Mouse (Mus musculus) limb, embryonic 14.5 days (tissue): ENCODE data around the gene Cacna1a. TPM values are rescaled to one million over a fixed set of nuclear protein-coding genes. Genes with fewer than 3 reads are reported as not detected.

Source experiments
- ATAC-seq: fragments of 200-750 bp; cut with Nextera tagmentation; 2 replicates; pipeline ENCODE4 v1.8.0; 2017; ENCODE audit warnings: low read depth, moderate number of reproducible peaks, moderate TSS enrichment; ENCODE audit not compliant: low FRiP score
- DNase-seq: peaks from one replicate; pipeline ENCODE4 v3.0.0-alpha.2; 2015; ENCODE audit warnings: low spot score
- H3K27ac ChIP-seq: fragments of 300-500 bp; sonication (generic); replicated peaks from 2 replicates; pipeline ENCODE4 v1.5.1; 2014; ENCODE audit warnings: low read depth, mild to moderate bottlenecking, low read length, moderate library complexity, mixed read lengths
- H3K27me3 ChIP-seq: fragments of 300-500 bp; sonication (generic); 2 replicates; pipeline ENCODE4 v1.6.1; 2014; ENCODE audit warnings: low read length, mixed read lengths; ENCODE audit not compliant: control insufficient read depth, insufficient read depth
- H3K36me3 ChIP-seq: fragments of 300-500 bp; sonication (generic); 2 replicates; pipeline ENCODE4 v1.6.1; 2014; ENCODE audit warnings: mild to moderate bottlenecking, low read length, moderate library complexity, mixed read lengths; ENCODE audit not compliant: control insufficient read depth, insufficient read depth
- H3K4me1 ChIP-seq: fragments of 300-500 bp; sonication (generic); 2 replicates; pipeline ENCODE4 v1.6.1; 2014; ENCODE audit warnings: antibody characterized with exemption, low read length, mixed read lengths; ENCODE audit not compliant: control insufficient read depth, insufficient read depth
- H3K4me2 ChIP-seq: fragments of 300-500 bp; sonication (generic); replicated peaks from 2 replicates; pipeline ENCODE4 v1.6.1; 2014; ENCODE audit warnings: low read depth, mild to moderate bottlenecking, low read length, moderate library complexity; ENCODE audit not compliant: severe bottlenecking
- H3K4me3 ChIP-seq: fragments of 300-500 bp; sonication (generic); replicated peaks from 2 replicates; pipeline ENCODE4 v1.5.1; 2014; ENCODE audit warnings: low read length
- H3K9ac ChIP-seq: fragments of 300-500 bp; sonication (generic); 2 replicates; pipeline ENCODE4 v1.6.1; 2014; ENCODE audit warnings: mild to moderate bottlenecking, low read depth, low read length, moderate library complexity; ENCODE audit not compliant: severe bottlenecking
- H3K9me3 ChIP-seq: fragments of 300-500 bp; sonication (generic); 2 replicates; pipeline ENCODE4 v1.6.1; 2016; ENCODE audit warnings: low read length; ENCODE audit not compliant: control insufficient read depth
- POLR2A ChIP-seq: fragments of 200-500 bp; IDR thresholded peaks from 2 replicates; pipeline ENCODE4 v1.8.0; 2012; ENCODE audit warnings: inconsistent platforms, mild to moderate bottlenecking, moderate library complexity, borderline replicate concordance; ENCODE audit not compliant: insufficient read depth, insufficient read length; ENCODE audit errors: extremely low read depth
- WGBS: fragments of 180-500 bp; shearing (Covaris S2); extraction: QIAGEN DNeasy Blood & Tissue Kit; methylation state at CpG from one replicate; pipeline ENCODE4 v1.1.7; 2014; 5-methylcytosine and 5-hydroxymethylcytosine counted together
- polyA plus RNA-seq, 2 experiments: library from polyadenylated mRNA; depleted of rRNA in 1 of 2; stranded (reverse) in 1 of 2; unstranded in 1 of 2; fragments of >200 nt; fragmentation: Nextera tagmentation in 1 of 2; extraction: Ambion mirVana in 1 of 2; gene quantifications; 2 replicates each; pipeline versions ENCODE4 v1.2.1 to v1.2.3; 2012 to 2014

Cacna1a gene
- polyA plus RNA-seq, 2 experiments: 6.8 to 24.3 TPM

DNA sequence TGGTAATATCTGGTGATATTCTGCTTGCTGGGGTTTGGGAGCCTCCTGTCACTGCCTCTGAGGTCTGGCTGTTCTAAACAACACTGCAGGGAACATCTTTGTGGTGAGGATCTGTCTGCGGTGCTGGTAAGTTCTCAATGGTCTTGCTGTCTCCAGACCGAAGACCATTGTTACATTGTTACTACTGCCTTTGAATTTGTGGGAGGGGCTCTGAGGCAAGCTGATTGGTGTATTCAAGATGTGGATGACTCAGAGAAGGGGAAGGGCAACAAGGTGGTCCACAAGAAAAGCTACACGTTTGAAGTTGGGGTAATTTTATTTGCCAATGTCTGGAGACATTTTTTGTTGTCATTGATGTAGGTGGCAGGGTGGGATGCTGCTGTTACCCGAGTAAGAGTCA, 40.8 kb downstream of the Cacna1a start:
- H3K4me3 ChIP-seq: no peak overlapping the region
- H3K27me3 ChIP-seq: no peaks in the 10 kb centered on the region
- H3K4me2 ChIP-seq: no peak overlapping the region
- no peak for ATAC-seq
- no peak overlapping the region for H3K9ac ChIP-seq
- H3K4me1 ChIP-seq: no peaks in the 10 kb centered on the region
- WGBS: 38% methylated on average over 4 of the region's 4 CpGs
- no peaks in the 10 kb centered on the region for H3K9me3 ChIP-seq
- no peak for DNase-seq
- no peak overlapping the region for H3K27ac ChIP-seq
- TF ChIP-seq POLR2A: no peak
- H3K36me3 ChIP-seq: no peaks in the 10 kb centered on the region

DNA sequence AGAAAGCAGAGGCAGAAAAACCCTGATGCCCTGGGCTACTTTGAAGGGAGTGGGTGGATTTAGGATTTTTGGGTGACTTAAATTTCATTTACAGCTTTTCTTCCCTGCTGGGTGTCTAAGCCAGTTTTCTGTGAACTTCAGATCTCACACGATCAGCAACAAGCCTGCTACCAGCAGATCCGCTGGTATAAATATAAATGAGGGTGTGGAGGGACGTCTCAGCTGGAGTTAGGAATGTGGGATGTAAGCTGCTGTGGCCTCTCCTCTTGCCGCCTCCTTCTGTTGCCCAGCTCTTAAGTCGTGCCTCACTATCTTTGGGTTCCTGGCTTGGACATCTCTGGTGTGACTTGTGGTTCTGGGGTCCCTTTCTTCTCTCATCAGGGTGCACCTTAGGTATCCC, 41.3 kb downstream of the Cacna1a start:
- DNase-seq (no peak), ATAC-seq (no peak)
- no peak overlapping the region for H3K27ac ChIP-seq
- H3K36me3 ChIP-seq: no peaks in the 10 kb centered on the region
- WGBS: 2% methylated on average over 5 of the region's 5 CpGs
- no peaks in the 10 kb centered on the region for H3K27me3 ChIP-seq
- H3K9ac ChIP-seq: no peak overlapping the region
- H3K4me1 ChIP-seq: no peaks in the 10 kb centered on the region
- no peak overlapping the region for H3K4me3 ChIP-seq
- H3K4me2 ChIP-seq: no peak overlapping the region
- H3K9me3 ChIP-seq: no peaks in the 10 kb centered on the region
- no peak for TF ChIP-seq POLR2A

DNA sequence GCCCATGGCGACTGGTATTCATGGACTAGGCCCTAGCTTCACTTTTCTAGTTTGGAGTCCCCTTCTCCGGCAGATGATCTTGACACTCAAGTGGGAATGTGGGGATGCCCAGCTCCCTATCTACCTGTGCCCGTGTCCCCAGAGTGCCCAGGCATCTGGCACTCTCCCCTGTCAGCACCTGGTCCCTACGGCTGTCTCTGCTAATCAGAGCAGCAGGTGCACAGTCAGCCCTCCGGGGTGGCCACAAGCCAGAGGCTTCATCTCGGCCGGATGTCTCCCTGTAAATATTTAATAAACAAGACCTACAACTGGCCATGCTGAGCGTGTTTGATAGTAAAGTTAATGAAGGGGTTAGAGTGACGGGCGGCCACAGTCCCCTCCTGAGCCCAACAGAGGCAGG, 47.1 kb downstream of the Cacna1a start:
- Histone ChIP-seq H3K4me1 (no peaks in the 10 kb centered on the region), H3K4me2 (no peak overlapping the region), H3K36me3 (no peaks in the 10 kb centered on the region), H3K27ac (no peak overlapping the region), H3K4me3 (no peak overlapping the region), H3K9ac (no peak overlapping the region), H3K9me3 (no peaks in the 10 kb centered on the region), H3K27me3 (no peaks in the 10 kb centered on the region)
- DNase-seq: no peak
- 58% methylated on average over 10 of the region's 10 CpGs for WGBS
- no peak for TF ChIP-seq POLR2A
- no peak for ATAC-seq

DNA sequence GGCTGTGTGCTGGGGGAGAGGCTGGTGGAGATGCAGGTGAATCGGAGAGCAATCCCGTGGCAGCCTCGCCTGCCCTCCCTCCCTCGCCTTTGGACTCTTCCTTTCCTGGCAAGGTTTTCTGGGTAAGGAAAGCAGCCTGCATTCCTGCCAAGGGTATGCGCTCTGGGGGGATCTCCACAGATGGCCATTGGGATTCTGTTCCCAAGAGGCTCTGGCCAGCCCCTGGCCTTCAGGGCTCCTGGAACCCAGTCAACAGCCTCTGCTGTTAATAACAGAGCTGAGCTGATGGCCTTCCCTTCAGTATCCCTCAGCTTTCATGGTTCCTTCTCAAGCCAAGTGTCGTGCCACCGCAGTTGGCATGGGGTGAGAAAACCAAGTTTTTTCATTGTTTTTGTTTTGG, 51.6 kb downstream of the Cacna1a start:
- no peak for TF ChIP-seq POLR2A
- ATAC-seq (no peak), DNase-seq (no peak)
- H3K36me3 ChIP-seq: no peaks in the 10 kb centered on the region
- H3K9ac ChIP-seq: no peak overlapping the region
- H3K4me2 ChIP-seq: no peak overlapping the region
- no peak overlapping the region for H3K27ac ChIP-seq
- H3K9me3 ChIP-seq: no peaks in the 10 kb centered on the region
- no peaks in the 10 kb centered on the region for H3K4me1 ChIP-seq
- WGBS: 93% methylated on average over 7 of the region's 7 CpGs
- no peaks in the 10 kb centered on the region for H3K27me3 ChIP-seq
- H3K4me3 ChIP-seq: no peak overlapping the region

DNA sequence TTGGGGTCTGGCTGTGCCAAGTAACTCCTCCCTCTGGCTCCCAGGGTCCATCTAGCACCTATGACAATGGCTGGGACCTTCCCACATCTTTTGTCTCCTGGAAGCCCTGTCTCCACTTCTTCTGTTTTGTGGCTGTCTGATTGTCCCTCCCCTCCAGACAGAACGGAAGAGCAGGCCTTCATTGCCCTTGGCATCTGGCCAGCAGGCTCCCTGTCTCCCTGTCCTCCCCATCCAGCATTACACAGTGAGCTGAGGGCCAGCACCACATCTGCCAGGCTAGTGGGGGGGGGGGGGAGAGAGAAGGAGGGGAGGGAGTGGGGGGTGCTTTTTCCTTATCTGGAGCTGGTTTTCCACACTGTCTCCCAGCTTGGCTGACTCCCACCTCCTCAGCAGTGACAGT, 53.8 kb downstream of the Cacna1a start:
- Histone ChIP-seq H3K36me3 (no peaks in the 10 kb centered on the region), H3K27ac (no peak overlapping the region), H3K9me3 (no peaks in the 10 kb centered on the region), H3K27me3 (no peaks in the 10 kb centered on the region), H3K4me3 (no peak overlapping the region), H3K9ac (no peak overlapping the region), H3K4me2 (no peak overlapping the region), H3K4me1 (no peaks in the 10 kb centered on the region)
- no peak for DNase-seq
- TF ChIP-seq POLR2A: no peak
- no peak for ATAC-seq
- 8% methylated on average over 1 of the region's 1 CpGs for WGBS

DNA sequence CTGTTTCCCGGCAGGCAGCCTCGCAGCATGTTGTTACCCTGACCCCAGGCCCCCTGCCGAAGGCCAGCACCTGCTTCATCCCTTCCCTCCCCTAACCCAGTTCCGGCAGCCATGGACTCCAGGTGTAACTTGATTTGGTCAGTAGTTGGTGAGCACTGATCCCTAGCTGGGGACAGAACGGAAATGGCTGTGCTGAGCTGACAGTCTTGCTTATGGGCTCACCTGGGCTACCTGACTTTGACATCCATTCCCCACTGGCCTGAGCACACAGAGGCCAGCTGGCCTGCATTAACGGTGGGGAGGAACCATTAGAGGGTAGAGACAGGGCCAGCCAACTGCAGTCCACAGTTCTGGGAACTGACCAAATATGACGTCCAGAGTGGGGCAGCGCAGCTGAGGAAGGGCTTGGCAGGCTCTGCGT, 58.3 kb downstream of the Cacna1a start:
- Histone ChIP-seq H3K4me2 (no peak overlapping the region), H3K9ac (no peak overlapping the region), H3K27me3 (no peaks in the 10 kb centered on the region), H3K4me3 (no peak overlapping the region), H3K9me3 (no peaks in the 10 kb centered on the region), H3K4me1 (no peaks in the 10 kb centered on the region), H3K36me3 (no peaks in the 10 kb centered on the region), H3K27ac (no peak overlapping the region)
- no peak for ATAC-seq
- WGBS: 74% methylated on average over 9 of the region's 9 CpGs
- TF ChIP-seq POLR2A: no peak
- DNase-seq: no peak
